Mouse (Mus musculus) CD4-positive helper T cell, adult 2 months (primary cell): Measurements from ENCODE around the gene Agbl1.

Source experiments
- DNase-seq: peaks from one replicate; pipeline ENCODE4 v3.0.0-alpha.2; 2012; ENCODE audit warnings: low read depth, missing footprints, low spot score

Gene Agbl1

GRCm38 (mm10) chr7:76921671-76922070 is 692.0 kb downstream of the Agbl1 start:
- DNase-seq, result no peak

GRCm38 (mm10) chr7:76935219-76935618 is 705.5 kb downstream of the Agbl1 start:
- no peak for DNase-seq

GRCm38 (mm10) chr7:76941531-76941930 is 711.8 kb downstream of the Agbl1 start:
- peak; percentile 30 for DNase-seq

- no peak for DNase-seq
Measured at GRCm38 (mm10) chr7:76971334-76971733, 741.6 kb downstream of the Agbl1 start.

GRCm38 (mm10) chr7:77009571-77009970 is 779.9 kb downstream of the Agbl1 start:
- no peak for DNase-seq

- no peak for DNase-seq
Measured at GRCm38 (mm10) chr7:77029019-77029418, 799.3 kb downstream of the Agbl1 start.

- DNase-seq, result no peak
Measured at GRCm38 (mm10) chr7:77076033-77076432, 846.3 kb downstream of the Agbl1 start.

- DNase-seq, result no peak
Measured at GRCm38 (mm10) chr7:77087266-77087665, 857.6 kb downstream of the Agbl1 start.

- no peak for DNase-seq
Measured at GRCm38 (mm10) chr7:77095153-77095552, 865.5 kb downstream of the Agbl1 start.

GRCm38 (mm10) chr7:77114021-77114420 is 884.3 kb downstream of the Agbl1 start:
- DNase-seq, result no peak

- no peak for DNase-seq
Measured at GRCm38 (mm10) chr7:77129045-77129444, 899.4 kb downstream of the Agbl1 start.

GRCm38 (mm10) chr7:77131950-77132349 is 902.3 kb downstream of the Agbl1 start:
- peak; percentile 4 for DNase-seq

GRCm38 (mm10) chr7:77132615-77133420 is 903.1 kb downstream of the Agbl1 start:
- peak; percentile 22 for DNase-seq

GRCm38 (mm10) chr7:77134860-77135259 is 905.2 kb downstream of the Agbl1 start:
- DNase-seq, result no peak

GRCm38 (mm10) chr7:77138707-77139106 is 909.0 kb downstream of the Agbl1 start:
- no peak for DNase-seq

- no peak for DNase-seq
Measured at GRCm38 (mm10) chr7:77147527-77147926, 917.8 kb downstream of the Agbl1 start.

GRCm38 (mm10) chr7:77148820-77149219 is 919.1 kb downstream of the Agbl1 start:
- DNase-seq, result no peak

GRCm38 (mm10) chr7:77149846-77150245 is 920.2 kb downstream of the Agbl1 start:
- no peak for DNase-seq

GRCm38 (mm10) chr7:77152393-77152792 is 922.7 kb downstream of the Agbl1 start:
- DNase-seq, result no peak

- DNase-seq, result no peak
Measured at GRCm38 (mm10) chr7:77152909-77153308, 923.2 kb downstream of the Agbl1 start.

- DNase-seq, result no peak
Measured at GRCm38 (mm10) chr7:77164921-77165320, 935.2 kb downstream of the Agbl1 start.
